Mouse (Mus musculus) stomach, embryonic 16.5 days (tissue): ENCODE data around the gene Gipc2. TPM values are rescaled to one million over a fixed set of nuclear protein-coding genes. Genes with fewer than 3 reads are reported as not detected.

ENCODE experiments used
- polyA plus RNA-seq: library from polyadenylated mRNA; unstranded; fragments of >200 nt; fragmentation: Nextera tagmentation; extraction: Ambion mirVana; gene quantifications from 2 replicates; pipeline ENCODE4 v1.2.1, GENCODE M21; 2015

Gipc2 gene
- polyA plus RNA-seq, 1 experiment from 2014 or later, result 59.9 TPM

Other genes starting within 250 kb of the Gipc2 start
- gene Dnajb4, start 44.1 kb upstream of the Gipc2 start, polyA plus RNA-seq, result 38.9 and 39.8 TPM in 2 replicates
- gene Fubp1, start 44.2 kb upstream of the Gipc2 start, polyA plus RNA-seq, result 156 and 169 TPM in 2 replicates
- gene Nexn, start 100.1 kb upstream of the Gipc2 start, polyA plus RNA-seq, result 33.8 and 44.9 TPM in 2 replicates
- 10.9 and 11.1 TPM in 2 replicates for gene Miga1, start 174.2 kb upstream of the Gipc2 start, polyA plus RNA-seq
- gene Usp33, start 180.2 kb upstream of the Gipc2 start, polyA plus RNA-seq, result 44.3 and 45.8 TPM in 2 replicates
- gene Zzz3, start 229.2 kb upstream of the Gipc2 start, polyA plus RNA-seq, result 36.8 and 37.9 TPM in 2 replicates